Comparison of ENCODE assay signal across 8 mouse cellular contexts in genomic region chr1:87187037-87187355, GRCm38 (mm10). TPM values are rescaled to one million over a fixed set of nuclear protein-coding genes. Genes with fewer than 3 reads are reported as not detected.
A peak's percentile ranks its signal among the peaks of the same experiment; 100 is the strongest.
DNase-seq lines count a peak whose midpoint lies in the region; ATAC-seq and TF ChIP-seq lines count a peak whose summit lies in the region.

No protein-coding gene starts in this region.

- H3K36me3 ChIP-seq in thymus, adult 2 months (ENCODE audit: control insufficient read depth, insufficient read depth, low read length) = no peaks in the 10 kb centered on the region
- no peaks in the 10 kb centered on the region for H3K36me3 ChIP-seq in limb, embryonic 12.5 days
- H3K36me3 ChIP-seq in midbrain, embryonic 14.5 days (ENCODE audit: control insufficient read depth, insufficient read depth, low read length) = no peaks in the 10 kb centered on the region
- no peaks in the 10 kb centered on the region for H3K36me3 ChIP-seq in splenic B cell, adult 2 months (ENCODE audit: control insufficient read depth, insufficient read depth, low read length, poor library complexity, severe bottlenecking)

- H3K27me3 ChIP-seq in thymus, adult 2 months (ENCODE audit: control insufficient read depth, insufficient read depth, low read length) = peaks cover 8% of the 10 kb centered on the region
- peaks cover 79% of the 10 kb centered on the region for H3K27me3 ChIP-seq in limb, embryonic 12.5 days
- H3K27me3 ChIP-seq in midbrain, embryonic 14.5 days (ENCODE audit: control insufficient read depth, insufficient read depth, low read length) = peaks cover 33% of the 10 kb centered on the region
- no peaks in the 10 kb centered on the region; the same call in 1 of the 2 replicates for H3K27me3 ChIP-seq in splenic B cell, adult 2 months (ENCODE audit: control insufficient read depth, insufficient read depth, low read length, poor library complexity, severe bottlenecking)

- DNase-seq in thymus, adult 2 months = peak; percentile 64
- DNase-seq in thymus, adult 18-20 months = no peak
- DNase-seq in cerebellum, postnatal 4 days (ENCODE audit: low spot score in 2 of 2) = peak; percentile 78 to 81
- peak; percentile 48 to 58 for DNase-seq in gastrocnemius, postnatal 36 days
- DNase-seq in kidney, adult 11 months = peak; percentile 27
- DNase-seq in midbrain, embryonic 14.5 days = peak; percentile 93
- peak; percentile 72 for DNase-seq in splenic B cell, adult 2 months (ENCODE audit: low read depth, low spot score)

- no peak overlapping the region for H3K27ac ChIP-seq in thymus, adult 2 months (ENCODE audit: control insufficient read depth, insufficient read depth, low read length)
- no peak overlapping the region for H3K27ac ChIP-seq in limb, embryonic 12.5 days
- H3K27ac ChIP-seq in midbrain, embryonic 14.5 days (replicated peaks; ENCODE audit: low read depth, low read length) = no peak overlapping the region

- intact Hi-C loops in gastrocnemius, postnatal 36 days (cut with DNase I) = loop anchor here (10.0 kb wide), 2 partner anchors 532 to 572 kb away; no protein-coding TSS in a partner anchor

- no peak for TF ChIP-seq POLR2A in thymus, adult 2 months (IDR thresholded peaks at IDR 0.05; ENCODE audit: control insufficient read depth, extremely low read depth, insufficient read depth, low read length, poor library complexity)

- WGBS in thymus, adult 2 months = under 1% methylated on average over 15 of the region's 15 CpGs
- WGBS in limb, embryonic 12.5 days = under 1% methylated on average over 15 of the region's 15 CpGs
- WGBS in midbrain, embryonic 14.5 days = under 1% methylated on average over 15 of the region's 15 CpGs

- peak; percentile 93 for TF ChIP-seq CTCF in thymus, adult 2 months (IDR thresholded peaks at IDR 0.05; ENCODE audit: borderline replicate concordance, control insufficient read depth, extremely low read depth, insufficient read depth, low read length, poor library complexity)

- H3K9me3 ChIP-seq in limb, embryonic 12.5 days = no peaks in the 10 kb centered on the region
- H3K9me3 ChIP-seq in midbrain, embryonic 14.5 days (ENCODE audit: control insufficient read depth, low read length) = no peaks in the 10 kb centered on the region

- H3K4me2 ChIP-seq in limb, embryonic 12.5 days = peak overlapping the region; percentile 71
- H3K4me2 ChIP-seq in midbrain, embryonic 14.5 days (ENCODE audit: low read length) = peak overlapping the region; percentile 76

- H3K4me3 ChIP-seq in thymus, adult 2 months (ENCODE audit: control insufficient read depth, insufficient read depth, low read length) = peak overlapping the region; percentile 58
- H3K4me3 ChIP-seq in limb, embryonic 12.5 days (replicated peaks) = peak overlapping the region; percentile 54
- peak overlapping the region; percentile 46 for H3K4me3 ChIP-seq in midbrain, embryonic 14.5 days (replicated peaks; ENCODE audit: low read depth, low read length)

- H3K9ac ChIP-seq in limb, embryonic 12.5 days (replicated peaks) = peak overlapping the region; percentile 64
- peak overlapping the region; percentile 39 for H3K9ac ChIP-seq in midbrain, embryonic 14.5 days (replicated peaks; ENCODE audit: low read length)

- peaks cover 17% of the 10 kb centered on the region for H3K4me1 ChIP-seq in thymus, adult 2 months (replicated peaks; ENCODE audit: control insufficient read depth, insufficient read depth, low read length)
- peaks cover 16% of the 10 kb centered on the region; the same call in 1 of the 2 replicates for H3K4me1 ChIP-seq in limb, embryonic 12.5 days (replicated peaks)
- H3K4me1 ChIP-seq in midbrain, embryonic 14.5 days (ENCODE audit: control insufficient read depth, insufficient read depth, low read length) = peaks cover 3% of the 10 kb centered on the region; the same call in 1 of the 2 replicates

- peak; percentile 27; the same call in 1 of the 2 replicates for ATAC-seq in limb, embryonic 12.5 days (ENCODE audit: insufficient number of reproducible peaks, insufficient read depth, low FRiP score, low TSS enrichment, low read depth)
- peak; percentile 35; the same call in 1 of the 2 replicates for ATAC-seq in midbrain, embryonic 14.5 days (ENCODE audit: low FRiP score, low TSS enrichment)

RNA-seq across cellular contexts. Expression of gene Chrnd, which starts 3.4 kb away (rescaled TPM):
- 0.09 TPM in 1 of 2 replicates, not detected in the other for polyA plus RNA-seq in thymus, adult 2 months (2012; rRNA removed)
- 1 to 10 TPM; 1.9 to 2.6 TPM for total RNA-seq in gastrocnemius, postnatal 36 days (2021)
- 1.7 and 3.0 TPM in 2 replicates for polyA plus RNA-seq in limb, embryonic 12.5 days (2016; fragmentation: Nextera tagmentation; extraction: Ambion mirVana)
- not detected in 2 replicates for polyA plus RNA-seq in midbrain, embryonic 14.5 days (2014; fragmentation: Nextera tagmentation; extraction: Ambion mirVana)

RNA-seq across cellular contexts. Expression of gene Prss56, which starts 3.9 kb away (rescaled TPM):
- 0.10 and 0.23 TPM in 2 replicates for polyA plus RNA-seq in thymus, adult 2 months (2012; rRNA removed)
- total RNA-seq in gastrocnemius, postnatal 36 days (2021) = not detected
- polyA plus RNA-seq in limb, embryonic 12.5 days (2016; fragmentation: Nextera tagmentation; extraction: Ambion mirVana) = not detected in 2 replicates
- polyA plus RNA-seq in midbrain, embryonic 14.5 days (2014; fragmentation: Nextera tagmentation; extraction: Ambion mirVana) = 0.32 TPM in 1 of 2 replicates, not detected in the other

RNA-seq across cellular contexts. Expression of gene Chrng, which starts 17.5 kb away (rescaled TPM):
- 0.15 and 0.27 TPM in 2 replicates for polyA plus RNA-seq in thymus, adult 2 months (2012; rRNA removed)
- under 1 TPM in 1 of 2 experiments, not detected in 1; 0.52 TPM for total RNA-seq in gastrocnemius, postnatal 36 days (2021)
- polyA plus RNA-seq in limb, embryonic 12.5 days (2016; fragmentation: Nextera tagmentation; extraction: Ambion mirVana) = 10.4 and 11.8 TPM in 2 replicates
- polyA plus RNA-seq in midbrain, embryonic 14.5 days (2014; fragmentation: Nextera tagmentation; extraction: Ambion mirVana) = not detected in 2 replicates

RNA-seq across cellular contexts. Expression of gene Eif4e2, which starts 26.7 kb away (rescaled TPM):
- 41.9 and 45.0 TPM in 2 replicates for polyA plus RNA-seq in thymus, adult 2 months (2012; rRNA removed)
- 10 to 100 TPM; 47.3 to 50.0 TPM for total RNA-seq in gastrocnemius, postnatal 36 days (2021)
- polyA plus RNA-seq in limb, embryonic 12.5 days (2016; fragmentation: Nextera tagmentation; extraction: Ambion mirVana) = 170 and 171 TPM in 2 replicates
- polyA plus RNA-seq in midbrain, embryonic 14.5 days (2014; fragmentation: Nextera tagmentation; extraction: Ambion mirVana) = 53.5 and 75.5 TPM in 2 replicates

RNA-seq across cellular contexts. Expression of gene Ecel1, which starts 30.7 kb away (rescaled TPM):
- 1.7 and 2.4 TPM in 2 replicates for polyA plus RNA-seq in thymus, adult 2 months (2012; rRNA removed)
- not detected for total RNA-seq in gastrocnemius, postnatal 36 days (2021)
- 0.29 and 0.56 TPM in 2 replicates for polyA plus RNA-seq in limb, embryonic 12.5 days (2016; fragmentation: Nextera tagmentation; extraction: Ambion mirVana)
- polyA plus RNA-seq in midbrain, embryonic 14.5 days (2014; fragmentation: Nextera tagmentation; extraction: Ambion mirVana) = 5.1 and 5.3 TPM in 2 replicates

Comparison
In these comparisons a context has a peak if more than half of its experiments do, and no peak if none do; other contexts are left out.
1. DNase-seq: peak in thymus, adult 2 months (single experiment), cerebellum, postnatal 4 days (2 of 2), gastrocnemius, postnatal 36 days (2 of 2), kidney, adult 11 months (single experiment), midbrain, embryonic 14.5 days (single experiment) and splenic B cell, adult 2 months (single experiment); none in thymus, adult 18-20 months (0 of 2).
2. Peak in every context shown above with its lines, with median percentiles within 50 percentile points of each other: H3K4me3 ChIP-seq.